Mouse (Mus musculus): ENCODE measurements around the gene Tln2.

Tln2 gene

GRCm38 (mm10) chr9:67545794-67546193 lies 13.7 kb downstream of the Tln2 start:
- no peak for DNase-seq

- DNase-seq: no peak
Measured at GRCm38 (mm10) chr9:67544783-67545182, 14.7 kb downstream of the Tln2 start.

GRCm38 (mm10) chr9:67541948-67542347 lies 17.6 kb downstream of the Tln2 start:
- no peak for DNase-seq

- no peak for DNase-seq
Measured at GRCm38 (mm10) chr9:67539776-67540706, 19.5 kb downstream of the Tln2 start.

- no peak for DNase-seq
Measured at GRCm38 (mm10) chr9:67534420-67534819, 25.1 kb downstream of the Tln2 start.

- no peak for DNase-seq
Measured at GRCm38 (mm10) chr9:67533260-67533659, 26.2 kb downstream of the Tln2 start.

GRCm38 (mm10) chr9:67532631-67533030 lies 26.9 kb downstream of the Tln2 start:
- DNase-seq: peak; percentile 10

GRCm38 (mm10) chr9:67529600-67529999 lies 29.9 kb downstream of the Tln2 start:
- peak; percentile 39 for DNase-seq

- DNase-seq: no peak
Measured at GRCm38 (mm10) chr9:67527726-67528125, 31.8 kb downstream of the Tln2 start.

- DNase-seq: no peak
Measured at GRCm38 (mm10) chr9:67521736-67522135, 37.8 kb downstream of the Tln2 start.

GRCm38 (mm10) chr9:67509510-67509909 lies 50.0 kb downstream of the Tln2 start:
- DNase-seq: no peak

- DNase-seq: peak; percentile 14
Measured at GRCm38 (mm10) chr9:67504669-67505260, 54.7 kb downstream of the Tln2 start.

- DNase-seq: no peak
Measured at GRCm38 (mm10) chr9:67501801-67502200, 57.7 kb downstream of the Tln2 start.

GRCm38 (mm10) chr9:67496368-67496767 lies 63.1 kb downstream of the Tln2 start:
- DNase-seq: no peak

- no peak for DNase-seq
Measured at GRCm38 (mm10) chr9:67495350-67495749, 64.2 kb downstream of the Tln2 start.

- no peak for DNase-seq
Measured at GRCm38 (mm10) chr9:67493876-67494552, 65.5 kb downstream of the Tln2 start.

- DNase-seq: no peak
Measured at GRCm38 (mm10) chr9:67489370-67489769, 70.1 kb downstream of the Tln2 start.

GRCm38 (mm10) chr9:67486621-67487020 lies 72.9 kb downstream of the Tln2 start:
- no peak for DNase-seq

GRCm38 (mm10) chr9:67485169-67486072 lies 74.1 kb downstream of the Tln2 start:
- DNase-seq: peak; percentile 38

GRCm38 (mm10) chr9:67482277-67482676 lies 77.2 kb downstream of the Tln2 start:
- DNase-seq: no peak

GRCm38 (mm10) chr9:67481851-67482250 lies 77.7 kb downstream of the Tln2 start:
- no peak for DNase-seq

- no peak for DNase-seq
Measured at GRCm38 (mm10) chr9:67477445-67477844, 82.1 kb downstream of the Tln2 start.

- DNase-seq: peak; percentile 28
Measured at GRCm38 (mm10) chr9:67476184-67476583, 83.3 kb downstream of the Tln2 start.

Measured in kidney, adult 11 months (tissue).